Mouse (Mus musculus) ES-Bruce4 (cell line): ENCODE measurements at regions not wholly inside any gene's neighbourhood (a gene's known extent, or its start where the extent isn't known, plus 50 kb on each side); places are given as distances from the start of the nearest gene placed in this dataset.

Experiments
- H3K27ac ChIP-seq: 2 replicates; pipeline ENCODE4 v1.5.1; 2012; ENCODE audit warnings: low read length, inconsistent platforms; ENCODE audit not compliant: insufficient read depth
- H3K27me3 ChIP-seq: 2 replicates; pipeline ENCODE4 v1.6.1; 2012; ENCODE audit warnings: mild to moderate bottlenecking, low read length, inconsistent platforms; ENCODE audit not compliant: control insufficient read depth, poor library complexity, insufficient read depth, severe bottlenecking
- H3K36me3 ChIP-seq: 2 replicates; pipeline ENCODE4 v1.6.1; 2012; ENCODE audit warnings: inconsistent platforms, mild to moderate bottlenecking, low read length, moderate library complexity; ENCODE audit not compliant: control insufficient read depth, poor library complexity, insufficient read depth, severe bottlenecking
- H3K4me1 ChIP-seq: one replicate; pipeline ENCODE4 v1.8.1; 2011; ENCODE audit warnings: low read length; ENCODE audit not compliant: control insufficient read depth, insufficient read depth
- H3K4me3 ChIP-seq: 2 replicates; pipeline ENCODE4 v1.5.1; 2011; ENCODE audit warnings: low read depth, mild to moderate bottlenecking, low read length
- H3K9ac ChIP-seq: 2 replicates; pipeline ENCODE4 v1.6.1; 2012; ENCODE audit warnings: low read depth, mild to moderate bottlenecking, inconsistent platforms; ENCODE audit not compliant: poor library complexity, severe bottlenecking
- H3K9me3 ChIP-seq: replicated peaks from 2 replicates; pipeline ENCODE4 v1.6.1; 2012; ENCODE audit warnings: mild to moderate bottlenecking, low read length, inconsistent platforms; ENCODE audit not compliant: control insufficient read depth, poor library complexity, insufficient read depth, severe bottlenecking
- CTCF ChIP-seq: IDR thresholded peaks from one replicate; pipeline ENCODE4 v1.8.1; 2011; ENCODE audit warnings: low read depth, low read length
- EP300 ChIP-seq: IDR thresholded peaks from 2 replicates; pipeline ENCODE4 v1.6.1; 2011; ENCODE audit warnings: low read depth, low read length; ENCODE audit not compliant: insufficient read depth
- POLR2A ChIP-seq: IDR thresholded peaks from one replicate; pipeline ENCODE4 v1.8.1; 2011; ENCODE audit warnings: low read length; ENCODE audit not compliant: insufficient read depth

GRCm38 (mm10) chr8:100323471-100323870 is 907.2 kb upstream of the Cdh8 start:
- TF ChIP-seq CTCF (no peak), POLR2A (no peak), EP300 (no peak)
- Histone ChIP-seq H3K9ac (no peak overlapping the region), H3K27ac (no peak overlapping the region), H3K4me1 (no peaks in the 10 kb centered on the region), H3K36me3 (no peaks in the 10 kb centered on the region), H3K9me3 (no peaks in the 10 kb centered on the region), H3K27me3 (no peaks in the 10 kb centered on the region), H3K4me3 (no peak overlapping the region)

DNA sequence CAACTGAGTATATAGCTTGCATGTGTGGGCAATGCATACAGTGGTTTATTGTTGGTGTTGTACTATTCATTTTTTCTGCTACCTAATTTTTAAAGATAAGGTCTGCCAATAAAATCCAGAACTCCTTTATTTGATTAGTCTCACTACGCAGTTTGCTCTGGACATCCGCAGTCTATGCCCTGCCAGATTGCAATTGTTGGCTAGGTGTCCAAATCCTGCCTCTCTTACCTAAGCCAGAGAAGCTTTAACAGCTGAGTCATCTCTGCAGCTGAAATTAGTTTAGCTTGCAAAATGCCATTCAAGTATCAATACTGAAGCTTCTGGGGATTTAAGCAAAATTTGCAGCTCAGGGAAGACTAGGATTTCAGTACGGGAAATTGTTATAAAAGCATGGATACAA is 881.9 kb upstream of the Cdh8 start:
- Histone ChIP-seq H3K4me1 (no peaks in the 10 kb centered on the region), H3K27ac (no peak overlapping the region), H3K4me3 (no peak overlapping the region), H3K27me3 (no peaks in the 10 kb centered on the region), H3K9ac (no peak overlapping the region), H3K36me3 (no peaks in the 10 kb centered on the region), H3K9me3 (no peaks in the 10 kb centered on the region)
- TF ChIP-seq EP300 (no peak), POLR2A (no peak), CTCF (no peak)

DNA sequence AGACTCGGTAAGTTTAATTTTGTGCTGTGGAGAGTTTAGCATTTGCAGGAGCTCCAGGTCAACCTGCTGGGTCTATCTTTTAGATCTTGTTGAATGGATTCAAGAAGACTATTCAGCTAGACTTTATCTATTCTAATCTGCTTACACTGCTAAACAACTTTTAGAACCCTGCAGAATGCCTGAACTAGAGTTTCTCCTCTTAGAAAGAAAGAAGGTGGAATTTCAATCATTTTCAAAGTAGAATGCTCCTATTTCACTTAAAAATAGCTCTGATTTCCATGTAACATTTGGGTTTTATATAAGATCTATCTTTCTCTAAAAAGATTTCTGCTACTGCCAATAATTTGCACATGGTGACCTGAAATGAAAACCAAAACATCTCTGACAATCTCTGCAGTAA is 876.3 kb upstream of the Cdh8 start:
- no peak for TF ChIP-seq CTCF
- TF ChIP-seq EP300 = no peak
- no peaks in the 10 kb centered on the region for H3K36me3 ChIP-seq
- H3K4me3 ChIP-seq = no peak overlapping the region
- H3K4me1 ChIP-seq = no peaks in the 10 kb centered on the region
- H3K27ac ChIP-seq = no peak overlapping the region
- no peaks in the 10 kb centered on the region for H3K9me3 ChIP-seq
- H3K27me3 ChIP-seq = no peaks in the 10 kb centered on the region; the same call in 1 of the 2 replicates
- H3K9ac ChIP-seq = no peak overlapping the region

DNA sequence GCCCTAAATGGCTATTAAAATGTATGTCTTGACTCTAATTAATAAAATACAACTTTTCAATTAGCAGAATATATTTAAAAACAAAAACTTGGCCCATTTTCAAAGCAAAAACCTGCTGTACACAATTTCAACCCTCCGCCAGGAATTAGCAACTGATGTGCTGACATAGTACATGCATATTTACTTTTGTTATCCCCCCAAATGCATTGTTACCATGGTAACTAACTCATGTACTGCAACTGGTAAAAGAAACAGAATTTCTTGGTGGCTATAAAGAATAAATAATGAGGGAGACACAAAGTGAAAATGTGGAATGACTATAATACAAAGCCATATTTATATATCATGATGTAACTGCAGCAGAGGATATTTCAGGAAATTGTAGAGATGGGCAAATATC is 875.7 kb upstream of the Cdh8 start:
- H3K4me3 ChIP-seq = no peak overlapping the region
- H3K4me1 ChIP-seq = no peaks in the 10 kb centered on the region
- no peaks in the 10 kb centered on the region; the same call in 1 of the 2 replicates for H3K27me3 ChIP-seq
- no peak overlapping the region for H3K27ac ChIP-seq
- H3K36me3 ChIP-seq = no peaks in the 10 kb centered on the region
- no peak for TF ChIP-seq CTCF
- H3K9ac ChIP-seq = no peak overlapping the region
- no peaks in the 10 kb centered on the region for H3K9me3 ChIP-seq
